Comparison of ENCODE assay signal across 29 mouse cellular contexts in genomic region chr9:16098553-16098952, GRCm38 (mm10).
DNase-seq lines count a peak whose midpoint lies in the region; ATAC-seq and TF ChIP-seq lines count a peak whose summit lies in the region.
"Had no signal": no experiment of that assay in that cellular context is flagged by ENCODE, and none has a peak within 500 bp of the region (broad histone marks: within the 10 kb centered on the region; RNA-seq: fewer than 3 reads in every experiment).

No protein-coding gene starts in this region.

- no peak for DNase-seq in frontal cortex, adult 2 months (ENCODE audit: extremely low spot score in 1 of 2, low spot score in 1 of 2)
- no peak for DNase-seq in lung, postnatal 0 days (ENCODE audit: low spot score)
- no peak for DNase-seq in lung, adult 2 months
- DNase-seq in brain, adult 2 months (ENCODE audit: low read depth, low spot score): peak; percentile 55
- DNase-seq in left cerebral cortex, adult 8-10 months (ENCODE audit: low spot score in 2 of 2): no peak
- DNase-seq: adrenal gland, adult 8-10 months; adrenal gland, postnatal 14 days; adrenal gland, postnatal 36 days; B cell, adult 2 months; cerebellum, adult 11 months; cerebellum, adult 18-20 months; cerebellum, adult 8-10 months; cerebellum, adult 9-11 months; cerebellum, postnatal 14 days; cerebellum, postnatal 36 days; embryo, embryonic 11 days had no signal

- no peaks in the 10 kb centered on the region for H3K4me1 ChIP-seq in lung, postnatal 0 days (ENCODE audit: insufficient read depth, low read depth, low read length)
- no peaks in the 10 kb centered on the region for H3K4me1 ChIP-seq in lung, adult 2 months (ENCODE audit: control insufficient read depth, insufficient read depth, low read length)
- H3K4me1 ChIP-seq: embryonic facial prominence, embryonic 13.5 days; embryonic facial prominence, embryonic 15.5 days; forebrain, embryonic 10.5 days; forebrain, embryonic 12.5 days had no signal

- TF ChIP-seq POLR2A in lung, adult 2 months (IDR thresholded peaks at IDR 0.05; ENCODE audit: borderline replicate concordance, extremely low read depth, low read depth, low read length): no peak

- H3K9me3 ChIP-seq in lung, postnatal 0 days (ENCODE audit: low read length): no peaks in the 10 kb centered on the region
- H3K9me3 ChIP-seq: embryonic facial prominence, embryonic 13.5 days; embryonic facial prominence, embryonic 15.5 days; forebrain, embryonic 10.5 days; forebrain, embryonic 12.5 days; G1E had no signal

- H3K9ac ChIP-seq in lung, postnatal 0 days (replicated peaks; ENCODE audit: low read depth): no peak overlapping the region
- H3K9ac ChIP-seq: embryonic facial prominence, embryonic 13.5 days; embryonic facial prominence, embryonic 15.5 days; forebrain, embryonic 12.5 days had no signal

- no peaks in the 10 kb centered on the region for H3K36me3 ChIP-seq in lung, postnatal 0 days (ENCODE audit: insufficient read depth, low read length)
- H3K36me3 ChIP-seq: embryonic facial prominence, embryonic 13.5 days; embryonic facial prominence, embryonic 15.5 days; forebrain, embryonic 10.5 days; forebrain, embryonic 12.5 days; G1E had no signal

- no peak for TF ChIP-seq EP300 in lung, postnatal 0 days (IDR thresholded peaks at IDR 0.05)

- H3K4me3 ChIP-seq in lung, postnatal 0 days (ENCODE audit: low read depth, low read length): no peak overlapping the region
- no peak overlapping the region for H3K4me3 ChIP-seq in lung, adult 2 months (replicated peaks; ENCODE audit: extremely low read depth, low read depth, low read length)
- H3K4me3 ChIP-seq: embryonic facial prominence, embryonic 13.5 days; embryonic facial prominence, embryonic 15.5 days; erythroblast, embryonic 14.5 days; forebrain, embryonic 10.5 days; forebrain, embryonic 12.5 days had no signal

- H3K27ac ChIP-seq in lung, postnatal 0 days (ENCODE audit: low read length): no peak overlapping the region
- H3K27ac ChIP-seq: embryonic facial prominence, embryonic 13.5 days; embryonic facial prominence, embryonic 15.5 days; forebrain, embryonic 10.5 days; forebrain, embryonic 12.5 days had no signal

- H3K27me3 ChIP-seq in lung, postnatal 0 days (replicated peaks; ENCODE audit: insufficient read depth, low read length): no peaks in the 10 kb centered on the region
- H3K27me3 ChIP-seq: CH12.LX; embryonic facial prominence, embryonic 13.5 days; embryonic facial prominence, embryonic 15.5 days had no signal

- H3K4me2 ChIP-seq in lung, postnatal 0 days (replicated peaks; ENCODE audit: low read depth, low read length): no peak overlapping the region
- H3K4me2 ChIP-seq: embryonic facial prominence, embryonic 13.5 days; embryonic facial prominence, embryonic 15.5 days; forebrain, embryonic 12.5 days had no signal

- no peak for TF ChIP-seq CTCF in lung, postnatal 0 days (IDR thresholded peaks at IDR 0.05)
- no peak for TF ChIP-seq CTCF in lung, adult 2 months (IDR thresholded peaks at IDR 0.05; ENCODE audit: insufficient read depth, low read length)

- WGBS in lung, postnatal 0 days: 60% methylated on average over 2 of the region's 2 CpGs
- 72% methylated on average over 2 of the region's 2 CpGs for WGBS in lung, adult 2 months

- ATAC-seq in frontal cortex, adult (ENCODE audit: low TSS enrichment): peak; percentile 55
- ATAC-seq in lung, postnatal 0 days: peak; percentile 37; the same call in 1 of the 2 replicates
- ATAC-seq: activated CD4-positive, CD25-positive, alpha-beta regulatory T cell, adult 4 months; CD4-positive, CD25-positive, alpha-beta regulatory T cell, adult 4 months; forebrain, embryonic 14.5 days; forebrain, embryonic 16.5 days; Patski had no signal
